Mouse (Mus musculus) cerebellum, adult 2 months (tissue): ENCODE results near the gene Med13l.

Experiments used
- CTCF ChIP-seq: fragments of 200-500 bp; IDR thresholded peaks from 2 replicates; pipeline ENCODE4 v1.5.1; 2011; ENCODE audit warnings: low read depth, mild to moderate bottlenecking, control low read depth, low read length, moderate library complexity, borderline replicate concordance; ENCODE audit not compliant: insufficient read depth
- POLR2A ChIP-seq: fragments of 200-500 bp; IDR thresholded peaks from 2 replicates; pipeline ENCODE4 v1.6.1; 2011; ENCODE audit warnings: low read length, control low read depth, borderline replicate concordance; ENCODE audit not compliant: insufficient read depth

DNA sequence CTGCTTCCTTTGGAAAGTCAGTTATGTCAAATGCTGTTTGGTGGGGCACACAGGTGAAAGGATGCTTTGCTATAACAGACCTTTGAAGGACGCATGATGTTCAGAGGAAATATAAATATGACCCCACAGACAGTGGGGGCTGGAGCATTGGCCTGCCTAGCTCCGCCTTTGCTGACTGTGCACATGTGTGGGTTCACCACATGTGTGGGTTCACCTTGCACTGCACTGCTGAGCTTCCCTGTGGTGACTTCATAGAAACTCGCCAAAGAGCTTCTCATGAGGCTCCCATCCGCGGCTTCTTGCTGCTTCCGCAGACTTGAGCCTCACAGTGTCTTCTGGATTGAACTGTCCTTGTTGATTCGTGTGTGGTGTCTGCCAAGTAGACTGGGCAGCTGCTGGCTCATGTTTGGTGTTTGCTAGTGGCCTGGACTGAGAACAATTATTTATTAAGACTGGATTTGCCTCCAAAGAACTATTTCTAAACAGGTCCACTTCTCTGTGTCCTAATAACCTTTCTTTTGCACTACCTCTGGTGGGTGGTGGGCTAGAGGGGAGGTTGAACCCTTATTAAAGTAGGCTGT, 59.9 kb downstream of the Med13l start:
- TF ChIP-seq POLR2A (no peak), CTCF (no peak)
